Comparison of ENCODE assay signal across 8 mouse cellular contexts in the genomic region with DNA sequence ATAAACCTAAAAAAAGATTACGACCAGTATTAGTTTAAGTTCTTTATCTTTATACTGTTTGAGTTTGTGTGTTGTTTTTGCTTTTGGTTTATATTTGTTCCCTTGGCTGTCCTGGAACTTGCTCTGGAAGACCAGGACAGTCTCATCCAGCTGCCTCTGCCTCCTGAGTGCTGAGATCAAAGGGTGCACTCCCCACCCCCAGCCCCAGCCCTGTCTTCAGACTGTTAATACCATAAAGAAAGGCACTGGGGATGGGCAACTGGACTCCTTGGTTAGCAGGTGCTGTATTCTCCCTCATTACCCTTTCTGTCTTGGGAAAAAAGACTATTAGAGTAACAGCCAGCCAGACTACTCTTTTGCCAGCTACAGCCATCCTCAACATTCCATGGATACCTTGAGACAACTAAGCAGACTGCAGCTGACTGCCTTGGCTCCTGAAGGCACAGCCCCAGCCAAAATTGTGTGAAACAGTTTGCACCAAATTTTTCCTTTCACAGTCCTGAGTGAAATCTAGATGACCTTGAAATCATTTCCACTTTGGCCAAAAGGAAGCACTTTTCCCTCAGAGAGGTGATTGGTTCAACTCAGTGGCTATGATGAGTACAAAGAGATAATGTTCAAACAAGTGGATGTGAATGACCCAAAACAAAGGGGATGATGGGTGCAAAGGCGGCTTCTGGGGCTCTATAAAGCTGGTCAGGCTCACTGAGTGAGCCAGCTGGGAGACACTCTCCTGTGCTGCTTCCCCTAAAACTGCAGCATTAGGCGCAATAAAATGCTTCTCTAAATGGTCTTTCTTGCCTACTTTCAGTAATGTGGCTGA. TPM values are rescaled to one million over a fixed set of nuclear protein-coding genes. Genes with fewer than 3 reads are reported as not detected.
DNase-seq lines count a peak whose midpoint lies in the region; ATAC-seq and TF ChIP-seq lines count a peak whose summit lies in the region.

No protein-coding gene starts in this region.

- no peak for TF ChIP-seq CTCF in kidney, adult 2 months (conservative IDR thresholded peaks at IDR 0.05; ENCODE audit: insufficient read depth, insufficient read length, low read depth, low read length)

- no peak overlapping the region for H3K4me3 ChIP-seq in neural tube, embryonic 11.5 days (ENCODE audit: low read depth, low read length)
- H3K4me3 ChIP-seq in kidney, adult 2 months (ENCODE audit: insufficient read depth, low read depth, low read length): no peak overlapping the region
- H3K4me3 ChIP-seq in midbrain, embryonic 12.5 days: no peak overlapping the region

- no peaks in the 10 kb centered on the region for H3K27me3 ChIP-seq in neural tube, embryonic 11.5 days (ENCODE audit: control insufficient read depth, insufficient read depth, low read length)
- no peaks in the 10 kb centered on the region for H3K27me3 ChIP-seq in kidney, adult 2 months (replicated peaks; ENCODE audit: control insufficient read depth, insufficient read depth, low read length)
- H3K27me3 ChIP-seq in midbrain, embryonic 12.5 days: no peaks in the 10 kb centered on the region

- 22% methylated on average over 3 of the region's 3 CpGs for WGBS in neural tube, embryonic 11.5 days
- WGBS in kidney, adult 2 months: 50% methylated on average over 3 of the region's 3 CpGs
- 45% methylated on average over 3 of the region's 3 CpGs for WGBS in midbrain, embryonic 12.5 days

- H3K4me2 ChIP-seq in neural tube, embryonic 11.5 days (ENCODE audit: low read depth): 0 out of 2 replicates have a peak overlapping the region, but pooled peaks have one; percentile 8
- 0 out of 2 replicates have a peak overlapping the region, but pooled peaks have one; percentile 7 for H3K4me2 ChIP-seq in midbrain, embryonic 12.5 days (replicated peaks)

- H3K9me3 ChIP-seq in neural tube, embryonic 11.5 days (ENCODE audit: control insufficient read depth, low read length): no peaks in the 10 kb centered on the region
- no peaks in the 10 kb centered on the region for H3K9me3 ChIP-seq in midbrain, embryonic 12.5 days

- ATAC-seq in neural tube, embryonic 11.5 days (ENCODE audit: insufficient read depth, low FRiP score, low TSS enrichment): no peak
- ATAC-seq in granulocyte monocyte progenitor cell, adult 5-6 weeks (replicated peaks; ENCODE audit: poor library complexity, severe bottlenecking): peak; percentile 39
- peak; percentile 49; the same call in 1 of the 2 replicates for ATAC-seq in midbrain, embryonic 12.5 days (ENCODE audit: low FRiP score, low read depth)

- no peak for TF ChIP-seq POLR2A in kidney, adult 2 months (IDR thresholded peaks at IDR 0.05; ENCODE audit: low read depth, low read length)

- DNase-seq in neural tube, embryonic 11.5 days (ENCODE audit: low spot score): no peak
- no peak for DNase-seq in neural tube, embryonic 10.5 days (ENCODE audit: extremely low spot score, low spot score)
- DNase-seq in kidney, adult 2 months: peak; percentile 46
- DNase-seq in left cerebral cortex, postnatal 4 days: no peak
- DNase-seq in urinary bladder, postnatal 25 days (ENCODE audit: low spot score): no peak
- DNase-seq in adrenal gland, postnatal 25 days: no peak

- no peak overlapping the region for H3K9ac ChIP-seq in neural tube, embryonic 11.5 days (ENCODE audit: low read length)
- H3K9ac ChIP-seq in midbrain, embryonic 12.5 days (replicated peaks): peak overlapping the region; percentile 31; the same call in 1 of the 2 replicates

- intact Hi-C loops in left cerebral cortex, postnatal 4 days (cut with DNase I): no loop called here

- H3K27ac ChIP-seq in neural tube, embryonic 11.5 days (ENCODE audit: low read depth, low read length): peak overlapping the region; percentile 61
- H3K27ac ChIP-seq in kidney, adult 2 months (ENCODE audit: insufficient read depth, low read depth, low read length): no peak overlapping the region
- H3K27ac ChIP-seq in midbrain, embryonic 12.5 days (replicated peaks): peak overlapping the region; percentile 62

- peaks cover 11% of the 10 kb centered on the region for H3K4me1 ChIP-seq in neural tube, embryonic 11.5 days (ENCODE audit: control insufficient read depth, insufficient read depth, low read length)
- peaks cover 11% of the 10 kb centered on the region for H3K4me1 ChIP-seq in kidney, adult 2 months (ENCODE audit: control insufficient read depth, insufficient read depth, low read length)
- peaks cover 18% of the 10 kb centered on the region for H3K4me1 ChIP-seq in midbrain, embryonic 12.5 days

- H3K36me3 ChIP-seq in neural tube, embryonic 11.5 days (ENCODE audit: control insufficient read depth, insufficient read depth, low read length): no peaks in the 10 kb centered on the region
- H3K36me3 ChIP-seq in kidney, adult 2 months (ENCODE audit: control insufficient read depth, insufficient read depth, low read length): no peaks in the 10 kb centered on the region
- no peaks in the 10 kb centered on the region for H3K36me3 ChIP-seq in midbrain, embryonic 12.5 days

RNA-seq across cellular contexts. Expression of a gene that starts 30.8 kb away (rescaled TPM):
- 86.4 and 89.3 TPM in 2 replicates for polyA plus RNA-seq in neural tube, embryonic 11.5 days (2014; fragmentation: Nextera tagmentation; extraction: Ambion mirVana)
- 83.0 and 92.0 TPM in 2 replicates for total RNA-seq in granulocyte monocyte progenitor cell, adult 5-6 weeks (2014; fragmentation: Nextera tagmentation)
- total RNA-seq in granulocyte monocyte progenitor cell, adult 5-6 weeks (2017): 97.9 and 115 TPM in 2 replicates
- 38.7 and 43.1 TPM in 2 replicates for polyA plus RNA-seq in kidney, adult 2 months (2012; rRNA removed)
- 71.1 and 72.1 TPM in 2 replicates for polyA plus RNA-seq in midbrain, embryonic 12.5 days (2016; fragmentation: Nextera tagmentation; extraction: Ambion mirVana)
- 10 to 100 TPM; 72.2 to 80.8 TPM for total RNA-seq in left cerebral cortex, postnatal 4 days (2021)
- 111 and 128 TPM in 2 replicates for total RNA-seq in adrenal gland, postnatal 25 days (2021)

RNA-seq across cellular contexts. Expression of a gene that starts 59.2 kb away (rescaled TPM):
- polyA plus RNA-seq in neural tube, embryonic 11.5 days (2014; fragmentation: Nextera tagmentation; extraction: Ambion mirVana): 227 and 231 TPM in 2 replicates
- total RNA-seq in granulocyte monocyte progenitor cell, adult 5-6 weeks (2014; fragmentation: Nextera tagmentation): 207 and 255 TPM in 2 replicates
- 171 and 231 TPM in 2 replicates for total RNA-seq in granulocyte monocyte progenitor cell, adult 5-6 weeks (2017)
- 38.1 and 57.3 TPM in 2 replicates for polyA plus RNA-seq in kidney, adult 2 months (2012; rRNA removed)
- 226 and 239 TPM in 2 replicates for polyA plus RNA-seq in midbrain, embryonic 12.5 days (2016; fragmentation: Nextera tagmentation; extraction: Ambion mirVana)
- 10 to 100 TPM; 73.7 to 74.0 TPM for total RNA-seq in left cerebral cortex, postnatal 4 days (2021)
- 95.9 and 99.6 TPM in 2 replicates for total RNA-seq in adrenal gland, postnatal 25 days (2021)
